Mouse (Mus musculus): Measurements from ENCODE around the gene Gm5798.
"Not testable (repeated sequence)": the region's sequence is repeated elsewhere in the genome, so short reads cannot be mapped to it uniquely, and the experiment has no call there.

The Gm5798 gene

GRCm38 (mm10) chr14:41348309-41348708 lies at the start of gene Gm5798:
Gm5798 (plus strand) TSS chr14:41348609.
- not testable (repeated sequence) for DNase-seq (ENCODE audit: low spot score in 2 of 2)

- not testable (repeated sequence) for DNase-seq (ENCODE audit: low spot score in 2 of 2)
These were observed 37.9 kb downstream of the Gm5798 start, which contains the start of gene Gm7945 for GRCm38 (mm10) chr14:41386279-41386678. Gm7945 (minus strand) TSS chr14:41386379.

Data from spleen, postnatal 4 days (tissue).